26 mouse cellular contexts compared by ENCODE assay signal in genomic region chr9:73090121-73090520, GRCm38 (mm10). TPM values are rescaled to one million over a fixed set of nuclear protein-coding genes. Genes with fewer than 3 reads are reported as not detected.
DNase-seq lines count a peak whose midpoint lies in the region; ATAC-seq and TF ChIP-seq lines count a peak whose summit lies in the region.
"Had no signal": no experiment of that assay in that cellular context is flagged by ENCODE, and none has a peak within 500 bp of the region (broad histone marks: within the 10 kb centered on the region; RNA-seq: fewer than 3 reads in every experiment).

No protein-coding gene starts in this region.

- 74% methylated on average over 10 of the region's 10 CpGs for WGBS in heart, embryonic 16.5 days
- WGBS in heart, embryonic 12.5 days: 77% methylated on average over 10 of the region's 10 CpGs
- WGBS in lung, embryonic 16.5 days: 78% methylated on average over 10 of the region's 10 CpGs

- H3K27me3 ChIP-seq in heart, embryonic 16.5 days (ENCODE audit: control insufficient read depth, insufficient read depth, low read length): no peaks in the 10 kb centered on the region
- H3K27me3 ChIP-seq in heart, embryonic 12.5 days (replicated peaks): peaks cover 8% of the 10 kb centered on the region
- H3K27me3 ChIP-seq in lung, embryonic 16.5 days (ENCODE audit: control insufficient read depth, insufficient read depth, low read depth, low read length): no peaks in the 10 kb centered on the region
- H3K27me3 ChIP-seq: embryonic facial prominence, embryonic 12.5 days; liver, embryonic 13.5 days; neural tube, embryonic 12.5 days had no signal

- no peaks in the 10 kb centered on the region for H3K9me3 ChIP-seq in heart, embryonic 16.5 days (replicated peaks; ENCODE audit: control insufficient read depth, low read length)
- no peaks in the 10 kb centered on the region for H3K9me3 ChIP-seq in heart, embryonic 12.5 days (replicated peaks)
- H3K9me3 ChIP-seq in lung, embryonic 16.5 days (ENCODE audit: control insufficient read depth, low read length): no peaks in the 10 kb centered on the region
- H3K9me3 ChIP-seq: embryonic facial prominence, embryonic 12.5 days; hindbrain, embryonic 12.5 days; limb, embryonic 10.5 days; liver, embryonic 13.5 days; neural tube, embryonic 12.5 days had no signal

- H3K4me2 ChIP-seq in heart, embryonic 16.5 days (ENCODE audit: low read depth, low read length): no peak overlapping the region
- no peak overlapping the region for H3K4me2 ChIP-seq in heart, embryonic 12.5 days
- H3K4me2 ChIP-seq in lung, embryonic 16.5 days (ENCODE audit: low read depth, low read length): 0 out of 2 replicates have a peak overlapping the region, but pooled peaks have one; percentile 31
- H3K4me2 ChIP-seq: embryonic facial prominence, embryonic 12.5 days; hindbrain, embryonic 12.5 days; liver, embryonic 13.5 days; neural tube, embryonic 12.5 days had no signal

- ATAC-seq in heart, embryonic 16.5 days (replicated peaks; ENCODE audit: extremely low read depth, insufficient read depth, low FRiP score): no peak
- no peak for ATAC-seq in heart, embryonic 12.5 days (ENCODE audit: insufficient number of reproducible peaks, low FRiP score)
- ATAC-seq in lung, embryonic 16.5 days (ENCODE audit: low read depth): no peak
- ATAC-seq in megakaryocyte-erythroid progenitor cell, adult 5-6 weeks (replicated peaks; ENCODE audit: low FRiP score, low TSS enrichment, poor library complexity, severe bottlenecking): no peak
- ATAC-seq: forebrain, embryonic 14.5 days had no signal

- no peak for TF ChIP-seq POLR2A in bone marrow macrophage, adult 2 months (IDR thresholded peaks at IDR 0.05; ENCODE audit: borderline replicate concordance, low read depth, low read length)

- no peak for TF ChIP-seq CTCF in bone marrow macrophage, adult 2 months (IDR thresholded peaks at IDR 0.05; ENCODE audit: low read depth, low read length)

- H3K4me3 ChIP-seq in heart, embryonic 16.5 days (ENCODE audit: low read length): no peak overlapping the region
- no peak overlapping the region for H3K4me3 ChIP-seq in heart, embryonic 12.5 days
- no peak overlapping the region for H3K4me3 ChIP-seq in lung, embryonic 16.5 days (ENCODE audit: low read length)
- no peak overlapping the region for H3K4me3 ChIP-seq in bone marrow macrophage, adult 2 months (ENCODE audit: insufficient read depth, low read length)
- H3K4me3 ChIP-seq: embryonic facial prominence, embryonic 12.5 days; erythroblast, embryonic 14.5 days; hindbrain, embryonic 12.5 days; left cerebral cortex, adult 2 months; limb, embryonic 10.5 days; liver, embryonic 13.5 days; neural tube, embryonic 12.5 days had no signal

- H3K9ac ChIP-seq in heart, embryonic 16.5 days (ENCODE audit: low read length): no peak overlapping the region
- H3K9ac ChIP-seq in heart, embryonic 12.5 days: no peak overlapping the region
- H3K9ac ChIP-seq in lung, embryonic 16.5 days (ENCODE audit: low read length): no peak overlapping the region
- H3K9ac ChIP-seq: embryonic facial prominence, embryonic 12.5 days; hindbrain, embryonic 12.5 days; liver, embryonic 13.5 days; neural tube, embryonic 12.5 days had no signal

- H3K27ac ChIP-seq in heart, embryonic 16.5 days (ENCODE audit: low read length): peak overlapping the region; percentile 68
- H3K27ac ChIP-seq in heart, embryonic 12.5 days (ENCODE audit: poor library complexity, severe bottlenecking): no peak overlapping the region
- H3K27ac ChIP-seq in lung, embryonic 16.5 days (ENCODE audit: low read length): peak overlapping the region; percentile 86
- peak overlapping the region; percentile 36 for H3K27ac ChIP-seq in bone marrow macrophage, adult 2 months (ENCODE audit: insufficient read depth, low read depth, low read length)
- H3K27ac ChIP-seq: embryonic facial prominence, embryonic 12.5 days; hindbrain, embryonic 12.5 days; left cerebral cortex, adult 2 months; limb, embryonic 10.5 days; neural tube, embryonic 12.5 days had no signal

- peaks cover 3% of the 10 kb centered on the region; the same call in 1 of the 2 replicates for H3K4me1 ChIP-seq in heart, embryonic 16.5 days (ENCODE audit: control insufficient read depth, insufficient read depth, low read length)
- H3K4me1 ChIP-seq in heart, embryonic 12.5 days (replicated peaks): peaks cover 6% of the 10 kb centered on the region; the same call in 1 of the 2 replicates
- H3K4me1 ChIP-seq in lung, embryonic 16.5 days (replicated peaks; ENCODE audit: control insufficient read depth, insufficient read depth, low read length): peaks cover 11% of the 10 kb centered on the region; the same call in 1 of the 2 replicates
- H3K4me1 ChIP-seq in bone marrow macrophage, adult 2 months (ENCODE audit: control insufficient read depth, insufficient read depth, low read length): peaks cover 30% of the 10 kb centered on the region
- H3K4me1 ChIP-seq: liver, embryonic 13.5 days; neural tube, embryonic 12.5 days had no signal

- no peak for DNase-seq in lung, postnatal 36 days
- peak; percentile 31 for DNase-seq in 416B (ENCODE audit: low read depth)
- DNase-seq in frontal cortex, adult 2 months (ENCODE audit: extremely low spot score in 1 of 2, low spot score in 1 of 2): no peak
- DNase-seq: adrenal gland, adult 8-10 months; gastrocnemius, postnatal 25 days; kidney, adult 8-10 months; kidney, postnatal 14 days; liver, embryonic 13.5 days; right cerebral cortex, postnatal 4 days had no signal

- H3K36me3 ChIP-seq in heart, embryonic 16.5 days (ENCODE audit: control insufficient read depth, insufficient read depth): no peaks in the 10 kb centered on the region
- H3K36me3 ChIP-seq in heart, embryonic 12.5 days: no peaks in the 10 kb centered on the region
- H3K36me3 ChIP-seq in lung, embryonic 16.5 days (ENCODE audit: control insufficient read depth, insufficient read depth, low read length): no peaks in the 10 kb centered on the region
- H3K36me3 ChIP-seq: embryonic facial prominence, embryonic 12.5 days; hindbrain, embryonic 12.5 days; limb, embryonic 10.5 days; liver, embryonic 13.5 days; neural tube, embryonic 12.5 days had no signal

RNA-seq across cellular contexts. Expression of gene Khdc3, which starts 11.5 kb away (rescaled TPM):
- polyA plus RNA-seq in heart, embryonic 16.5 days (2015; fragmentation: Nextera tagmentation; extraction: Ambion mirVana): 0.18 TPM in 1 of 2 replicates, not detected in the other
- polyA plus RNA-seq in heart, embryonic 12.5 days (2016; fragmentation: Nextera tagmentation; extraction: Ambion mirVana): not detected in 2 replicates
- 0.15 TPM in 1 of 2 replicates, not detected in the other for polyA plus RNA-seq in lung, embryonic 16.5 days (2015; fragmentation: Nextera tagmentation; extraction: Ambion mirVana)
- polyA plus RNA-seq in bone marrow macrophage, adult 2 months (2012; ENCODE audit: insufficient read depth, insufficient read length, missing spikeins): not detected in 2 replicates
- polyA plus RNA-seq in frontal cortex, adult 2 months (2012; rRNA removed): 0.46 and 0.64 TPM in 2 replicates
- not detected in 2 replicates for total RNA-seq in megakaryocyte-erythroid progenitor cell, adult 5-6 weeks (2014; fragmentation: Nextera tagmentation)
- not detected in 2 replicates for total RNA-seq in megakaryocyte-erythroid progenitor cell, adult 5-6 weeks (2017)
- total RNA-seq: gastrocnemius, postnatal 25 days; heart, adult 8-10 months; heart, postnatal 10 days had no signal
- polyA plus RNA-seq: brain, embryonic 14.5 days; erythroblast, embryonic 14.5 days; forebrain, embryonic 14.5 days; limb, embryonic 10.5 days; neural tube, embryonic 12.5 days had no signal

RNA-seq across cellular contexts. Expression of gene Gm20509, which starts 12.1 kb away (rescaled TPM):
- polyA plus RNA-seq in heart, embryonic 16.5 days (2015; fragmentation: Nextera tagmentation; extraction: Ambion mirVana): not detected in 2 replicates
- polyA plus RNA-seq in heart, embryonic 12.5 days (2016; fragmentation: Nextera tagmentation; extraction: Ambion mirVana): not detected in 2 replicates
- polyA plus RNA-seq in lung, embryonic 16.5 days (2015; fragmentation: Nextera tagmentation; extraction: Ambion mirVana): not detected in 2 replicates
- polyA plus RNA-seq in bone marrow macrophage, adult 2 months (2012; ENCODE audit: insufficient read depth, insufficient read length, missing spikeins): not detected in 2 replicates
- polyA plus RNA-seq in frontal cortex, adult 2 months (2012; rRNA removed): not detected in 2 replicates
- not detected in 2 replicates for total RNA-seq in megakaryocyte-erythroid progenitor cell, adult 5-6 weeks (2014; fragmentation: Nextera tagmentation)
- total RNA-seq in megakaryocyte-erythroid progenitor cell, adult 5-6 weeks (2017): not detected in 2 replicates
- total RNA-seq: gastrocnemius, postnatal 25 days; heart, adult 8-10 months; heart, postnatal 10 days; left cerebral cortex, adult 2 months had no signal
- polyA plus RNA-seq: embryonic facial prominence, embryonic 12.5 days; erythroblast, embryonic 14.5 days; forebrain, embryonic 14.5 days; hindbrain, embryonic 12.5 days; inflammation-experienced regulatory T-cells, adult 6 months; limb, embryonic 10.5 days; liver, embryonic 13.5 days; neural tube, embryonic 12.5 days; urinary bladder, adult 2 months had no signal

RNA-seq across cellular contexts. Expression of gene Rsl24d1, which starts 23.1 kb away (rescaled TPM):
- 78.8 and 86.3 TPM in 2 replicates for polyA plus RNA-seq in heart, embryonic 16.5 days (2015; fragmentation: Nextera tagmentation; extraction: Ambion mirVana)
- polyA plus RNA-seq in heart, embryonic 12.5 days (2016; fragmentation: Nextera tagmentation; extraction: Ambion mirVana): 91.4 and 95.0 TPM in 2 replicates
- 88.0 and 91.7 TPM in 2 replicates for polyA plus RNA-seq in lung, embryonic 16.5 days (2015; fragmentation: Nextera tagmentation; extraction: Ambion mirVana)
- 50.6 and 51.3 TPM in 2 replicates for polyA plus RNA-seq in bone marrow macrophage, adult 2 months (2012; ENCODE audit: insufficient read depth, insufficient read length, missing spikeins)
- 66.1 and 67.8 TPM in 2 replicates for polyA plus RNA-seq in frontal cortex, adult 2 months (2012; rRNA removed)
- total RNA-seq in megakaryocyte-erythroid progenitor cell, adult 5-6 weeks (2014; fragmentation: Nextera tagmentation): 103 and 110 TPM in 2 replicates
- 193 and 210 TPM in 2 replicates for total RNA-seq in megakaryocyte-erythroid progenitor cell, adult 5-6 weeks (2017)

RNA-seq across cellular contexts. Expression of gene Rab27a, which starts 45.5 kb away (rescaled TPM):
- 7.7 and 11.5 TPM in 2 replicates for polyA plus RNA-seq in heart, embryonic 16.5 days (2015; fragmentation: Nextera tagmentation; extraction: Ambion mirVana)
- 3.8 and 4.0 TPM in 2 replicates for polyA plus RNA-seq in heart, embryonic 12.5 days (2016; fragmentation: Nextera tagmentation; extraction: Ambion mirVana)
- 11.1 and 13.2 TPM in 2 replicates for polyA plus RNA-seq in lung, embryonic 16.5 days (2015; fragmentation: Nextera tagmentation; extraction: Ambion mirVana)
- 2.6 and 3.0 TPM in 2 replicates for polyA plus RNA-seq in bone marrow macrophage, adult 2 months (2012; ENCODE audit: insufficient read depth, insufficient read length, missing spikeins)
- polyA plus RNA-seq in frontal cortex, adult 2 months (2012; rRNA removed): 3.8 and 3.9 TPM in 2 replicates
- total RNA-seq in megakaryocyte-erythroid progenitor cell, adult 5-6 weeks (2014; fragmentation: Nextera tagmentation): 7.6 and 11.3 TPM in 2 replicates
- 9.8 and 17.4 TPM in 2 replicates for total RNA-seq in megakaryocyte-erythroid progenitor cell, adult 5-6 weeks (2017)

RNA-seq across cellular contexts. Expression of gene Pigb, which starts 49.9 kb away (rescaled TPM):
- polyA plus RNA-seq in heart, embryonic 16.5 days (2015; fragmentation: Nextera tagmentation; extraction: Ambion mirVana): 7.2 and 7.5 TPM in 2 replicates
- polyA plus RNA-seq in heart, embryonic 12.5 days (2016; fragmentation: Nextera tagmentation; extraction: Ambion mirVana): 7.9 and 9.5 TPM in 2 replicates
- polyA plus RNA-seq in lung, embryonic 16.5 days (2015; fragmentation: Nextera tagmentation; extraction: Ambion mirVana): 12.1 and 14.7 TPM in 2 replicates
- 12.6 and 15.3 TPM in 2 replicates for polyA plus RNA-seq in bone marrow macrophage, adult 2 months (2012; ENCODE audit: insufficient read depth, insufficient read length, missing spikeins)
- 18.3 and 24.3 TPM in 2 replicates for polyA plus RNA-seq in frontal cortex, adult 2 months (2012; rRNA removed)
- total RNA-seq in megakaryocyte-erythroid progenitor cell, adult 5-6 weeks (2014; fragmentation: Nextera tagmentation): 22.7 and 28.2 TPM in 2 replicates
- total RNA-seq in megakaryocyte-erythroid progenitor cell, adult 5-6 weeks (2017): 5.2 and 8.2 TPM in 2 replicates
